Mouse (Mus musculus) liver, embryonic 11.5 days (tissue): ENCODE data around the gene Celsr1. TPM values are rescaled to one million over a fixed set of nuclear protein-coding genes. Genes with fewer than 3 reads are reported as not detected.
A peak's percentile ranks its signal among the peaks of the same experiment; 100 is the strongest.

Source experiments
- ATAC-seq: fragments of 200-750 bp; cut with Nextera tagmentation; replicated peaks from 2 replicates; pipeline ENCODE4 v1.8.0; 2017; ENCODE audit warnings: moderate number of reproducible peaks, mild to moderate bottlenecking, moderate TSS enrichment, moderate library complexity; ENCODE audit not compliant: low FRiP score
- DNase-seq: peaks from one replicate; pipeline ENCODE4 v3.0.0-alpha.2; 2017; ENCODE audit warnings: low spot score
- H3K27ac ChIP-seq: fragments of 300-500 bp; sonication (generic); 2 replicates; pipeline ENCODE4 v1.5.1; 2014; ENCODE audit warnings: mild to moderate bottlenecking, low read depth, low read length, control low read depth
- H3K27me3 ChIP-seq: fragments of 300-500 bp; sonication (generic); replicated peaks from 2 replicates; pipeline ENCODE4 v1.6.1; 2014; ENCODE audit warnings: low read length, mixed read lengths; ENCODE audit not compliant: control insufficient read depth, insufficient read depth
- H3K36me3 ChIP-seq: fragments of 300-500 bp; sonication (generic); 2 replicates; pipeline ENCODE4 v1.6.1; 2014; ENCODE audit warnings: mild to moderate bottlenecking, low read length, moderate library complexity, mixed read lengths; ENCODE audit not compliant: control insufficient read depth, insufficient read depth
- H3K4me1 ChIP-seq: fragments of 300-500 bp; sonication (generic); replicated peaks from 2 replicates; pipeline ENCODE4 v1.6.1; 2014; ENCODE audit warnings: low read length, mixed read lengths; ENCODE audit not compliant: control insufficient read depth, insufficient read depth
- H3K4me2 ChIP-seq: fragments of 300-500 bp; sonication (generic); 2 replicates; pipeline ENCODE4 v1.6.1; 2014; ENCODE audit warnings: mild to moderate bottlenecking, control low read depth, moderate library complexity
- H3K4me3 ChIP-seq: fragments of 300-500 bp; sonication (generic); 2 replicates; pipeline ENCODE4 v1.5.1; 2014; ENCODE audit warnings: low read depth, low read length, control low read depth
- H3K9ac ChIP-seq: fragments of 300-500 bp; sonication (generic); 2 replicates; pipeline ENCODE4 v1.6.1; 2014; ENCODE audit warnings: low read depth, low read length, control low read depth
- H3K9me3 ChIP-seq: fragments of 300-500 bp; sonication (generic); 2 replicates; pipeline ENCODE4 v1.6.1; 2016; ENCODE audit warnings: low read length, inconsistent platforms, mixed read lengths; ENCODE audit not compliant: control insufficient read depth
- WGBS: fragments of 180-500 bp; shearing (Covaris S2); extraction: QIAGEN DNeasy Blood & Tissue Kit; methylation state at CpG from one replicate; pipeline ENCODE4 v1.1.7; 2014; 5-methylcytosine and 5-hydroxymethylcytosine counted together
- polyA plus RNA-seq: library from polyadenylated mRNA; unstranded; fragments of >200 nt; fragmentation: Nextera tagmentation; extraction: Ambion mirVana; gene quantifications from 2 replicates; pipeline ENCODE4 v1.2.1, GENCODE M21; 2014

Gene Celsr1
- polyA plus RNA-seq, 1 experiment from 2014 or later, result 1.4 TPM

DNA sequence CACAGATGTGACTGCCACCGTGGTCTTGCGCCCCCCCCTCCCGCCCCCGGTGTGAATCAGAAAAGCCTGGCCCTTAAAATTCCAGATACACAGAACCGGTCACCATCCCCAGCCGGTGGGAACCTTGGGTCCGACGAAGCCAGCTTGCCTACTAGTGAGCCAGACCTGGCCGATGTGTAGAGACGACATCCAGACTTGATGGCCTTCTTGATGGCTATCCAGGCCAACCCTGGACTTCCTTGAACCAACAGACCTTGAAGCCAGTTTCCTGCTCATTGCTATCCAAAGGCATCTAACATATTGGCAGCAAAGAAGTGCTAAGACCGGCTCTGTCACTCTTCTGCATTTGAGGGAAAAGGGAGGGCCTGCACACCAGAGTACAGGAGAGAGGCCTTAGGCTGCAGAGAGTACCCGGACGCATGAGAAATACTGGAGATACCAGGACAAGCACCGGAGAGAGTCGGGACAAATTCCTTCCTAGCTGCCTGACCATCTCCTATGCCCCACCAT, 174.5 kb downstream of the Celsr1 start:
- H3K4me3 ChIP-seq, result peak overlapping the region; percentile 83
- no peak overlapping the region; the same call in 1 of the 2 replicates for H3K27ac ChIP-seq
- no peaks in the 10 kb centered on the region for H3K27me3 ChIP-seq
- peak overlapping the region; percentile 88 for H3K9ac ChIP-seq
- WGBS, result 14% methylated on average over 15 of the region's 15 CpGs
- ATAC-seq, result no peak
- peak overlapping the region; percentile 71 for H3K4me2 ChIP-seq
- H3K36me3 ChIP-seq, result peaks cover 19% of the 10 kb centered on the region
- DNase-seq, result peak; percentile 43
- H3K9me3 ChIP-seq, result no peaks in the 10 kb centered on the region
- H3K4me1 ChIP-seq, result peaks cover 9% of the 10 kb centered on the region; the same call in 1 of the 2 replicates

- DNase-seq (no peak), ATAC-seq (no peak)
- Histone ChIP-seq H3K4me3 (no peak overlapping the region), H3K36me3 (no peaks in the 10 kb centered on the region), H3K4me2 (no peak overlapping the region), H3K27ac (no peak overlapping the region), H3K9me3 (no peaks in the 10 kb centered on the region), H3K4me1 (no peaks in the 10 kb centered on the region), H3K9ac (no peak overlapping the region), H3K27me3 (no peaks in the 10 kb centered on the region)
- 74% methylated on average over 12 of the region's 12 CpGs for WGBS
Observed at GRCm38 (mm10) chr15:85851656-85852392, 181.8 kb downstream of the Celsr1 start.

Other genes with a start within 250 kb of the Celsr1 start
- gene Cdpf1, start 222.1 kb downstream of the Celsr1 start, polyA plus RNA-seq, result 43.1 and 49.7 TPM in 2 replicates
- 0.11 and 0.21 TPM in 2 replicates for gene Pkdrej, start 212.0 kb downstream of the Celsr1 start, polyA plus RNA-seq
- 6.5 and 7.4 TPM in 2 replicates for gene Ttc38, start 201.5 kb downstream of the Celsr1 start, polyA plus RNA-seq
- gene Gtse1, start 174.0 kb downstream of the Celsr1 start, polyA plus RNA-seq, result 38.8 and 42.5 TPM in 2 replicates
- gene Trmu, start 154.5 kb downstream of the Celsr1 start, polyA plus RNA-seq, result 34.0 and 35.0 TPM in 2 replicates
- gene Gramd4, start 23.9 kb upstream of the Celsr1 start, polyA plus RNA-seq, result 12.6 and 13.9 TPM in 2 replicates
- gene Cerk, start 152.4 kb upstream of the Celsr1 start, polyA plus RNA-seq, result 8.4 and 8.5 TPM in 2 replicates
- gene Tbc1d22a, start 180.7 kb upstream of the Celsr1 start, polyA plus RNA-seq, result 10.8 and 11.7 TPM in 2 replicates